Mouse (Mus musculus): ENCODE results near the gene Taar8a.

GRCm38 (mm10) chr10:24092194-24092593 lies 15.9 kb downstream of the Taar8a start, which contains the start of gene Taar8b:
- TF ChIP-seq NRF1 (IDR thresholded peaks at IDR 0.05; ENCODE audit: insufficient read depth, low read depth, low read length, poor library complexity, severe bottlenecking) (no peak), POLR2AphosphoS5 (IDR thresholded peaks at IDR 0.05; ENCODE audit: borderline replicate concordance, low read depth, low read length) (no peak)

All from MEL (cell line).